Mouse (Mus musculus): Measurements from ENCODE around the gene Fn3k.

GRCm38 (mm10) chr11:121451216-121451726, 16.6 kb downstream of the Fn3k start:
- TF ChIP-seq POLR2A (IDR thresholded peaks at IDR 0.05; ENCODE audit: extremely low read depth, insufficient read depth, low read length) (no peak), CTCF (IDR thresholded peaks at IDR 0.05; ENCODE audit: low read depth, low read length) (no peak)
